19 mouse cellular contexts compared by ENCODE assay signal in genomic region chr4:139850547-139851170, GRCm38 (mm10). TPM values are rescaled to one million over a fixed set of nuclear protein-coding genes. Genes with fewer than 3 reads are reported as not detected.
"Had no signal": no experiment of that assay in that cellular context is flagged by ENCODE, and none has a peak within 500 bp of the region (broad histone marks: within the 10 kb centered on the region; RNA-seq: fewer than 3 reads in every experiment).

No protein-coding gene starts in this region.

- H3K4me1 ChIP-seq: liver, embryonic 13.5 days; lung, embryonic 15.5 days; megakaryocyte, embryonic 14.5 days had no signal

- H3K27ac ChIP-seq: kidney, postnatal 0 days; limb, embryonic 12.5 days; liver, embryonic 13.5 days; lung, embryonic 15.5 days; macrophage had no signal

- H3K4me3 ChIP-seq: limb, embryonic 12.5 days; liver, embryonic 13.5 days; lung, embryonic 15.5 days; megakaryocyte, embryonic 14.5 days had no signal

- ATAC-seq: intestine, postnatal 0 days; liver, postnatal 0 days; midbrain, embryonic 16.5 days had no signal

- H3K9ac ChIP-seq: limb, embryonic 12.5 days; liver, embryonic 13.5 days; liver, postnatal 0 days; lung, embryonic 15.5 days had no signal

- DNase-seq: kidney, adult 8-10 months; kidney, postnatal 36 days; layer of hippocampus, adult 9-11 months; layer of hippocampus, postnatal 36 days; liver; liver, embryonic 13.5 days; liver, postnatal 0 days; lung, postnatal 14 days; right cerebral cortex, postnatal 25 days; thymus, adult 18-20 months; thymus, postnatal 14 days had no signal

- H3K9me3 ChIP-seq: liver, embryonic 13.5 days; lung, embryonic 15.5 days; megakaryocyte, embryonic 14.5 days had no signal

- H3K36me3 ChIP-seq: limb, embryonic 12.5 days; liver, embryonic 13.5 days; lung, embryonic 15.5 days had no signal

- H3K4me2 ChIP-seq: limb, embryonic 12.5 days; liver, embryonic 13.5 days; lung, embryonic 15.5 days had no signal

RNA-seq across cellular contexts. Expression of gene Pax7, which starts 17.3 kb away (rescaled TPM):
- polyA plus RNA-seq: intestine, postnatal 0 days; kidney, postnatal 0 days; liver, embryonic 13.5 days; liver, postnatal 0 days; macrophage; small intestine, adult 2 months had no signal
